Mouse (Mus musculus): ENCODE results near the gene Nuak2.
A peak's percentile ranks its signal among the peaks of the same experiment; 100 is the strongest.

Gene Nuak2

GRCm38 (mm10) chr1:132366235-132366634 is 50.3 kb downstream of the Nuak2 start:
- H3K27me3 ChIP-seq (ENCODE audit: control insufficient read depth, insufficient read depth, low read length, poor library complexity, severe bottlenecking), result no peaks in the 10 kb centered on the region
- DNase-seq (ENCODE audit: low read depth, low spot score), result no peak
- no peaks in the 10 kb centered on the region for H3K36me3 ChIP-seq (ENCODE audit: control insufficient read depth, insufficient read depth, low read length, poor library complexity, severe bottlenecking)

GRCm38 (mm10) chr1:132366937-132367336 is 51.0 kb downstream of the Nuak2 start:
- DNase-seq (ENCODE audit: low read depth, low spot score), result no peak
- Histone ChIP-seq H3K27me3 (ENCODE audit: control insufficient read depth, insufficient read depth, low read length, poor library complexity, severe bottlenecking) (no peaks in the 10 kb centered on the region), H3K36me3 (ENCODE audit: control insufficient read depth, insufficient read depth, low read length, poor library complexity, severe bottlenecking) (no peaks in the 10 kb centered on the region)

- Histone ChIP-seq H3K36me3 (ENCODE audit: control insufficient read depth, insufficient read depth, low read length, poor library complexity, severe bottlenecking) (no peaks in the 10 kb centered on the region), H3K27me3 (ENCODE audit: control insufficient read depth, insufficient read depth, low read length, poor library complexity, severe bottlenecking) (no peaks in the 10 kb centered on the region)
- peak; percentile 88 for DNase-seq (ENCODE audit: low read depth, low spot score)
These were observed 52.0 kb downstream of the Nuak2 start for GRCm38 (mm10) chr1:132367692-132368506.

DNA sequence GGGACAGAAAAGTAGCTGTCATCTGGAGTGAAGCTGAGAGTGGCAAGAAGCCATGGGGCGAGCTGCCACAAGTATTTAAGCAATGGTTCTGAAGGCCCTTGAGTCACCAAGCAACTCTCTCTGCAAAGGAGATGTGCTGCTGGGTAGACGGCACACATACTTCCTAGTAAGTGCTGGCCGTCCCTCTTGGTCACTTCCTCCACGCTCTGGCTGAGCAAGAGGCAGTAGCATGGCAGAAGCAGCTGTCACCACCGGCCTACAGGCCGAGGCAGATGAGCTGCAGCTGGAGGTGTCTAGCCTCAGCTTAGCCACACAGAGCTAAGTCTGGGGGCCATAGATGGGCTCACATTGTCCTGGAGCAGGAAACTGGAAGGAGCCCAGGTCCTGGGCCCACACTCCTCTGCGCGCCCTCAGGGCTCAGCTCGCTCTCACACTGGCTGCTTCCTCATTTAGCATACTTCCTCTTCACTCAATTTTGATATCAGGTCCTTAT is 54.8 kb downstream of the Nuak2 start:
- Histone ChIP-seq H3K36me3 (ENCODE audit: control insufficient read depth, insufficient read depth, low read length, poor library complexity, severe bottlenecking) (no peaks in the 10 kb centered on the region), H3K27me3 (ENCODE audit: control insufficient read depth, insufficient read depth, low read length, poor library complexity, severe bottlenecking) (no peaks in the 10 kb centered on the region)
- peak; percentile 41 for DNase-seq (ENCODE audit: low read depth, low spot score)

- Histone ChIP-seq H3K36me3 (ENCODE audit: control insufficient read depth, insufficient read depth, low read length, poor library complexity, severe bottlenecking) (no peaks in the 10 kb centered on the region), H3K27me3 (ENCODE audit: control insufficient read depth, insufficient read depth, low read length, poor library complexity, severe bottlenecking) (no peaks in the 10 kb centered on the region)
- no peak for DNase-seq (ENCODE audit: low read depth, low spot score)
These were observed 55.6 kb downstream of the Nuak2 start for GRCm38 (mm10) chr1:132371298-132372081.

GRCm38 (mm10) chr1:132372354-132372753 is 56.4 kb downstream of the Nuak2 start:
- H3K27me3 ChIP-seq (ENCODE audit: control insufficient read depth, insufficient read depth, low read length, poor library complexity, severe bottlenecking), result no peaks in the 10 kb centered on the region
- no peaks in the 10 kb centered on the region for H3K36me3 ChIP-seq (ENCODE audit: control insufficient read depth, insufficient read depth, low read length, poor library complexity, severe bottlenecking)
- no peak for DNase-seq (ENCODE audit: low read depth, low spot score)

- H3K36me3 ChIP-seq (ENCODE audit: control insufficient read depth, insufficient read depth, low read length, poor library complexity, severe bottlenecking), result no peaks in the 10 kb centered on the region
- no peaks in the 10 kb centered on the region for H3K27me3 ChIP-seq (ENCODE audit: control insufficient read depth, insufficient read depth, low read length, poor library complexity, severe bottlenecking)
- no peak for DNase-seq (ENCODE audit: low read depth, low spot score)
These were observed 57.1 kb downstream of the Nuak2 start for GRCm38 (mm10) chr1:132372896-132373534.

GRCm38 (mm10) chr1:132374140-132374872 is 58.4 kb downstream of the Nuak2 start:
- no peaks in the 10 kb centered on the region for H3K27me3 ChIP-seq (ENCODE audit: control insufficient read depth, insufficient read depth, low read length, poor library complexity, severe bottlenecking)
- no peaks in the 10 kb centered on the region for H3K36me3 ChIP-seq (ENCODE audit: control insufficient read depth, insufficient read depth, low read length, poor library complexity, severe bottlenecking)
- no peak for DNase-seq (ENCODE audit: low read depth, low spot score)

- DNase-seq (ENCODE audit: low read depth, low spot score), result no peak
- H3K27me3 ChIP-seq (ENCODE audit: control insufficient read depth, insufficient read depth, low read length, poor library complexity, severe bottlenecking), result no peaks in the 10 kb centered on the region
These were observed 58.9 kb downstream of the Nuak2 start for GRCm38 (mm10) chr1:132374873-132375244.

GRCm38 (mm10) chr1:132375256-132375655 is 59.3 kb downstream of the Nuak2 start:
- no peak for DNase-seq (ENCODE audit: low read depth, low spot score)
- no peaks in the 10 kb centered on the region for H3K27me3 ChIP-seq (ENCODE audit: control insufficient read depth, insufficient read depth, low read length, poor library complexity, severe bottlenecking)
- no peaks in the 10 kb centered on the region for H3K36me3 ChIP-seq (ENCODE audit: control insufficient read depth, insufficient read depth, low read length, poor library complexity, severe bottlenecking)

More at GRCm38 (mm10) chr1:132374873-132375244, 58.9 kb downstream of the Nuak2 start:
- H3K36me3 ChIP-seq (ENCODE audit: control insufficient read depth, insufficient read depth, low read length, poor library complexity, severe bottlenecking), result no peaks in the 10 kb centered on the region

DNA sequence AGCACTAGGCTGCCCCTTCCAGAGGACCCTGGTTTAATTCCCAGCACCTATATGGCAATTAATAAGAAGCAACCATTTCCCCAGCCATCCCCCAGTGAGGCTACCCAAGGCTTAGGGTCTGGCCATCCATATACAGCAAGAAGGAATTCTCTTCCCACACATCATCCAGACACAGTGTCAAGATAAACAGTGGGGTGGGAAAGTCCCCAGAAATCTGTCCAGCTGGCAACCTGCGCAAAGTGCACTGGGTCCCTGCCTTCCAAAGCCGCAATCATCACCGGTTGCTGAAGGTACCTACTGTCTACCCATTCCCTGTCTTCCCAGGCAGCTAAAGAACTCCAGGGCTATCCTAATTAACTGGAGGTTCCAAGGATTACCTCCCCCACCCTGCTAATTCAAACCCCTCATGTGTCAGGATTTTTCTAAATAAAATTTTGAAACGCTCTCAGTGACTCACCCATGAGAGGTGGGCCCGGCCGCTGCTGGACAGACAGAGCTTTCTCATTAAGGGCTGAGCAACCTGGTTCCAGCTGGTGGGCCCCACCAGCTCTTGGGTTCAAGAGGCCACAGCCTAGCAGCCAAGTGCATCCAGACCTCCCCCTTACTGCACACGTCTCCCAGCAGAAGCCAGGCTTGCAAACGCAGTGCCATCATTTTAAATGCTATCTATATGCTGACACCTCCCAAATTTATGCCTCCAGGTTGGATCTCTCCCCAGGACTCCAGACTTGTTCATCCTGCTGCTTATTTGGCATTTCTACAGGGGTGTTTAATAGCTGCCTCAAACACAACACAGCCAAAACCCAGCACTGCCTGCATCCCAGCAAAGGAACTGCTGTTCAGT is 60.5 kb downstream of the Nuak2 start:
- no peak for DNase-seq (ENCODE audit: low read depth, low spot score)
- H3K36me3 ChIP-seq (ENCODE audit: control insufficient read depth, insufficient read depth, low read length, poor library complexity, severe bottlenecking), result no peaks in the 10 kb centered on the region
- no peaks in the 10 kb centered on the region for H3K27me3 ChIP-seq (ENCODE audit: control insufficient read depth, insufficient read depth, low read length, poor library complexity, severe bottlenecking)

GRCm38 (mm10) chr1:132377055-132377365 is 61.1 kb downstream of the Nuak2 start:
- DNase-seq (ENCODE audit: low read depth, low spot score), result no peak
- Histone ChIP-seq H3K27me3 (ENCODE audit: control insufficient read depth, insufficient read depth, low read length, poor library complexity, severe bottlenecking) (no peaks in the 10 kb centered on the region), H3K36me3 (ENCODE audit: control insufficient read depth, insufficient read depth, low read length, poor library complexity, severe bottlenecking) (no peaks in the 10 kb centered on the region)

DNA sequence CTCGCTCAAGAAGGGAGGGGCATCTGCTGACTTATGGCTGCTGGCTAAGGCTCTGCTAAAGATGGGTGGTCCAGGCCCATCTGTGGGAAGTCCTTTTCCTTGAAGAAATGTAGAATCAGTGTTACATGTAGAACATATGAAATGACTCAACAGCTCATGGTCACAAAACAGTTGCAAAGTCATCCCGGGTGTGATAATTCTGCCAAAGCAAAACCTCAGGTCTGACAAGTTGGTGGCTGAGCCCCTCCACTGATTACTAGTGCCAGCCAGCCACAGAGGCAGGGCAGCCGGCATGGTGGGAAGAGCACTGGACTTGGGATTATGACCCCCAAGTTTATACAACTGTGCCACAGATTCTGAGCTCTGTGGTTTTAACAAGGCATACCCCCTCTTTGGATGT is 61.9 kb downstream of the Nuak2 start:
- no peaks in the 10 kb centered on the region for H3K27me3 ChIP-seq (ENCODE audit: control insufficient read depth, insufficient read depth, low read length, poor library complexity, severe bottlenecking)
- no peaks in the 10 kb centered on the region for H3K36me3 ChIP-seq (ENCODE audit: control insufficient read depth, insufficient read depth, low read length, poor library complexity, severe bottlenecking)
- DNase-seq (ENCODE audit: low read depth, low spot score), result no peak
